Comparison of ENCODE assay signal across 17 mouse cellular contexts in genomic region chr5:135508284-135508683, GRCm38 (mm10). TPM values are rescaled to one million over a fixed set of nuclear protein-coding genes. Genes with fewer than 3 reads are reported as not detected.
DNase-seq lines count a peak whose midpoint lies in the region; ATAC-seq lines count a peak whose summit lies in the region.
"Had no signal": no experiment of that assay in that cellular context is flagged by ENCODE, and none has a peak within 500 bp of the region (broad histone marks: within the 10 kb centered on the region; RNA-seq: fewer than 3 reads in every experiment).

No protein-coding gene starts in this region.

- no peak for ATAC-seq in embryonic facial prominence, embryonic 14.5 days (ENCODE audit: low read depth)
- no peak for ATAC-seq in erythroblast, adult 5-6 weeks (replicated peaks; ENCODE audit: low FRiP score, poor library complexity, severe bottlenecking)
- ATAC-seq: intestine, embryonic 15.5 days had no signal

- DNase-seq in embryonic facial prominence, embryonic 14.5 days (ENCODE audit: low spot score) = peak; percentile 74
- DNase-seq in embryonic facial prominence, embryonic 10.5 days (ENCODE audit: low spot score) = no peak
- DNase-seq in left cerebral cortex, postnatal 25 days (ENCODE audit: low spot score in 2 of 2) = peak; percentile 40 to 43
- DNase-seq in left cerebral cortex, adult 9 months (ENCODE audit: low spot score in 2 of 2) = no peak
- peak; percentile 71 for DNase-seq in adrenal gland, postnatal 10 days
- DNase-seq in lung, postnatal 10 days = peak; percentile 62
- DNase-seq in thymus, adult 18-20 months = no peak
- DNase-seq: cerebellum, adult 2 months; heart, adult 2 months; heart, postnatal 14 days; liver; thymus, postnatal 14 days had no signal

- H3K36me3 ChIP-seq in embryonic facial prominence, embryonic 14.5 days (ENCODE audit: control insufficient read depth, insufficient read depth, low read length) = no peaks in the 10 kb centered on the region
- peaks cover 7% of the 10 kb centered on the region; the same call in 1 of the 2 replicates for H3K36me3 ChIP-seq in embryonic facial prominence, embryonic 10.5 days (replicated peaks)
- H3K36me3 ChIP-seq: intestine, embryonic 15.5 days had no signal

- intact Hi-C loops in left cerebral cortex, postnatal 25 days (cut with DNase I) = no loop called here

- H3K27ac ChIP-seq in embryonic facial prominence, embryonic 14.5 days (replicated peaks; ENCODE audit: low read depth, low read length) = no peak overlapping the region
- H3K27ac ChIP-seq in embryonic facial prominence, embryonic 10.5 days (replicated peaks) = no peak overlapping the region
- H3K27ac ChIP-seq: heart, adult 2 months; intestine, embryonic 15.5 days had no signal

- H3K27me3 ChIP-seq in embryonic facial prominence, embryonic 14.5 days (replicated peaks; ENCODE audit: control insufficient read depth, insufficient read depth, low read length) = no peaks in the 10 kb centered on the region
- no peaks in the 10 kb centered on the region for H3K27me3 ChIP-seq in embryonic facial prominence, embryonic 10.5 days (replicated peaks; ENCODE audit: low read depth, poor library complexity, severe bottlenecking)
- H3K27me3 ChIP-seq: intestine, embryonic 15.5 days had no signal

- WGBS in embryonic facial prominence, embryonic 14.5 days = 66% methylated on average over 3 of the region's 3 CpGs
- 92% methylated on average over 3 of the region's 3 CpGs for WGBS in embryonic facial prominence, embryonic 10.5 days

- H3K4me2 ChIP-seq in embryonic facial prominence, embryonic 14.5 days (ENCODE audit: low read depth, low read length) = no peak overlapping the region
- H3K4me2 ChIP-seq: intestine, embryonic 15.5 days had no signal

- no peak overlapping the region for H3K9ac ChIP-seq in embryonic facial prominence, embryonic 14.5 days (ENCODE audit: low read depth, low read length)
- H3K9ac ChIP-seq: intestine, embryonic 15.5 days had no signal

- H3K9me3 ChIP-seq in embryonic facial prominence, embryonic 14.5 days (ENCODE audit: control insufficient read depth, low read length) = no peaks in the 10 kb centered on the region
- H3K9me3 ChIP-seq in embryonic facial prominence, embryonic 10.5 days = 0 out of 2 replicates have a peak, but pooled peaks cover 3% of the 10 kb centered on the region
- H3K9me3 ChIP-seq: intestine, embryonic 15.5 days had no signal

- no peak overlapping the region for H3K4me3 ChIP-seq in embryonic facial prominence, embryonic 14.5 days (ENCODE audit: low read depth, low read length)
- no peak overlapping the region for H3K4me3 ChIP-seq in embryonic facial prominence, embryonic 10.5 days
- H3K4me3 ChIP-seq: heart, adult 2 months; intestine, embryonic 15.5 days had no signal

- H3K4me1 ChIP-seq in embryonic facial prominence, embryonic 14.5 days (ENCODE audit: control insufficient read depth, insufficient read depth, low read length) = peaks cover 25% of the 10 kb centered on the region
- peaks cover 9% of the 10 kb centered on the region for H3K4me1 ChIP-seq in embryonic facial prominence, embryonic 10.5 days
- H3K4me1 ChIP-seq: intestine, embryonic 15.5 days had no signal

RNA-seq across cellular contexts. Expression of gene Hip1, which starts 36.6 kb away (rescaled TPM):
- 45.6 and 47.1 TPM in 2 replicates for polyA plus RNA-seq in embryonic facial prominence, embryonic 14.5 days (2014; fragmentation: Nextera tagmentation; extraction: Ambion mirVana)
- polyA plus RNA-seq in embryonic facial prominence, embryonic 10.5 days (2016; fragmentation: Nextera tagmentation; extraction: Ambion mirVana) = 64.6 and 66.1 TPM in 2 replicates
- total RNA-seq in left cerebral cortex, postnatal 25 days (2021) = 10 to 100 TPM; 44.3 to 59.7 TPM
- 10 to 100 TPM; 33.7 to 39.3 TPM for total RNA-seq in adrenal gland, postnatal 10 days (2021)
- 1.2 and 5.0 TPM in 2 replicates for total RNA-seq in erythroblast, adult 5-6 weeks (2015; ENCODE audit: low replicate concordance)
- total RNA-seq in erythroblast, adult 5-6 weeks (2017; ENCODE audit: low replicate concordance) = 1.3 and 4.9 TPM in 2 replicates

RNA-seq across cellular contexts. Expression of gene Ccl26, which starts 55.1 kb away (rescaled TPM):
- polyA plus RNA-seq in embryonic facial prominence, embryonic 14.5 days (2014; fragmentation: Nextera tagmentation; extraction: Ambion mirVana) = not detected in 2 replicates
- polyA plus RNA-seq in embryonic facial prominence, embryonic 10.5 days (2016; fragmentation: Nextera tagmentation; extraction: Ambion mirVana) = not detected in 2 replicates
- not detected for total RNA-seq in left cerebral cortex, postnatal 25 days (2021)
- total RNA-seq in adrenal gland, postnatal 10 days (2021) = not detected
- total RNA-seq in erythroblast, adult 5-6 weeks (2015; ENCODE audit: low replicate concordance) = not detected in 2 replicates
- total RNA-seq in erythroblast, adult 5-6 weeks (2017; ENCODE audit: low replicate concordance) = not detected in 2 replicates
- total RNA-seq: heart, adult 2 months; heart, postnatal 14 days; layer of hippocampus, postnatal 14 days; megakaryocyte-erythroid progenitor cell, adult 5-6 weeks had no signal
- polyA plus RNA-seq: C2C12; cerebellum, adult 2 months; heart, adult 2 months; intestine, embryonic 15.5 days had no signal

Comparison
In these comparisons a context has a peak if more than half of its experiments do, and no peak if none do; other contexts are left out.
1. DNase-seq: peak in embryonic facial prominence, embryonic 14.5 days (single experiment), left cerebral cortex, postnatal 25 days (2 of 2), adrenal gland, postnatal 10 days (single experiment) and lung, postnatal 10 days (single experiment); none in embryonic facial prominence, embryonic 10.5 days (single experiment), left cerebral cortex, adult 9 months (0 of 2) and thymus, adult 18-20 months (0 of 2).
2. RNA of gene Hip1, which starts 36.6 kb away (total RNA-seq): 44.3 to 59.7 TPM in left cerebral cortex, postnatal 25 days and 33.7 to 39.3 TPM in adrenal gland, postnatal 10 days; 1.2 to 5.0 TPM in erythroblast, adult 5-6 weeks; every median in the first group is over 4 times any median in the second.